Mouse (Mus musculus) forelimb bud, embryonic 11.5 days (tissue): ENCODE data around the gene Gm11554.
A peak's percentile ranks its signal among the peaks of the same experiment; 100 is the strongest.
"Not testable (repeated sequence)": the region's sequence is repeated elsewhere in the genome, so short reads cannot be mapped to it uniquely, and the experiment has no call there.

Experiments used
- DNase-seq: peaks from one replicate; pipeline ENCODE4 v3.0.0-alpha.2; 2012; ENCODE audit warnings: low read depth, low spot score

Gm11554 gene

GRCm38 (mm10) chr11:99804346-99804745 is at the start of gene Gm11554:
Gene Gm11554 (minus strand): TSS chr11:99804446.
- DNase-seq, result not testable (repeated sequence)

DNA sequence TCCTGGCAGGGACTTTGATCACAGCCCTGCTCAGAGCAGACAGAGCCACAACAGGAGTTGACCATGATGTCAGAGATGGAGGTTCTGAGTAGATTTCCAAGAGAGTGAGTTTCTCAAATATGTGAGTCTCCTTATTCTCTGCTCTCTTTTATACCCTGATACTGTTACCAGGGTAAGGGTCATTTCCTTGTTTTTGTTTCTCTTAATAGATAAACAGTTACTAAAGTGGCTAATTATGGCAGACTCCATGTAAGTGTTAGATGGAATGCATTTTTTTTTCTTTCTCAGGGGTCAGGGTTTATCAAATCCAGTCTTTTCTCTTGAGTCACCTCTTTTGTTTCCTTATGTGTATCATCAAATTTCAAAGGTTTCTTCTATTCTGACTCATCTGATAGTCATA is 47.3 kb upstream of the Gm11554 start, which contains the start of gene Krtap4-16:
Krtap4-16 (minus strand) TSS at position 101 of the 400 bp plus-strand sequence.
- DNase-seq, result no peak

DNA sequence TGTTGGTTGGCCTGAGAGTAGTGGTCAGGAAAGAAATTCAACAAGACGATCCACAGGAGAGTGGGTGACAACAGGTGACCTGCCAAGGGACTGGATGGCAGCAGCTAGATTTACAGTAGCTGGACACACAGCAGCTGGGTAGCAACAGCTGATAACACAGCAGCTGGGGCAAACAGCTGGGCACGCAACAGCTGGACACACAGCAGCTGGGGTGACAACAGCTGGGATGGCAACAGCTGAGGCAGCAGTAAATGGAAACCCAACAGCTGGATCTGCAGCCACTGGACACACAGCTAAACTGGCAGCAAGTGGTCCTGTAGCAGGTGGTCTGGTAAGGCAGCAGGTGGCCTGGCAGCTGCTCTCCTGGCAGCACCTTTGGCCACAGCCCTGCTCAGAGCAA is 42.5 kb upstream of the Gm11554 start:
- DNase-seq, result no peak

DNA sequence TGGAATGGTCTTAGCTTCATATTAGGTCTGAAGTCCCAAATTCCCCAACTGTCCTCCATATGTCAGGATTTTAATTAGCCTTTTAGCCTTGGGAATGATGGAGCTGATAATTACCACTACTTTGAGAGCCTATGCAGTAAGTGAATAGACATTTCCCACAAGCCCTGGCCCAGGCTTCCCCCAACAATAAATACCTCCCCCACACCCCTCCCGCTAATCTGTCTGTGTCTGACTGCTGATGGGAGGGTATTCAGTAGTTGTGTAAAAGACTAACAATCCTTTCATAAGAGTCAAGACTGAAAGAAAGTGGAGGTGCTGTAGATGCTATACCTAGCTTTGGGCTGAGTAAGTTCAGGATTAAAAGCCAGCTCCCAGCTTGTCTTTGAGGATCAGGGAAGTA is 37.9 kb upstream of the Gm11554 start:
- peak; percentile 11 for DNase-seq

DNA sequence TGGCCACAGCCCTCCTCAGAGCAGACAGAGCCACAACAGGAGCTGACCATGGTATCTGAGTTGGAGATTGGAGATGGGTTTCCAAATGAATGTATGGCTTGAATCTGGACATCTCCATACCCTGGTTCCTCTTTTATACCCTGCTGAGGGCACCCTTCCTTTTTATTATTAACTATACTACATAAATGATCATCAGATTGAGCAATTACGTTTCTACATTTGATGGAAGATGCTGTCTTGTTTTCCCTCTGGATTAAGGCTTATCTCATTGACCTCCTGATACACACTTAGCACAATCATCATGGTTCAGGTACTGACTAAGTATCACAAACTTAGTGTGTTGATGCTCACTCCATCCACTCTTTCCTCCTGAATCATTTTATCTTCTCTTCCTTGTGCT is 33.7 kb upstream of the Gm11554 start, which contains the start of gene 2300003K06Rik:
2300003K06Rik (minus strand) TSS at position 101 of the 400 bp plus-strand sequence.
- no peak for DNase-seq

GRCm38 (mm10) chr11:99815566-99815965 is 11.3 kb upstream of the Gm11554 start, which contains the start of gene Gm11564:
Gene Gm11564 (minus strand): TSS chr11:99815666.
- not testable (repeated sequence) for DNase-seq

- not testable (repeated sequence) for DNase-seq
These were observed 5.5 kb upstream of the Gm11554 start, which contains the start of gene Krtap4-13 for GRCm38 (mm10) chr11:99809792-99810191. Gene Krtap4-13 (minus strand): TSS chr11:99809892.

GRCm38 (mm10) chr11:99798832-99799231 is 5.4 kb downstream of the Gm11554 start, which contains the start of gene Gm11569:
Gene Gm11569 (minus strand): TSS chr11:99798932.
- DNase-seq, result not testable (repeated sequence)

DNA sequence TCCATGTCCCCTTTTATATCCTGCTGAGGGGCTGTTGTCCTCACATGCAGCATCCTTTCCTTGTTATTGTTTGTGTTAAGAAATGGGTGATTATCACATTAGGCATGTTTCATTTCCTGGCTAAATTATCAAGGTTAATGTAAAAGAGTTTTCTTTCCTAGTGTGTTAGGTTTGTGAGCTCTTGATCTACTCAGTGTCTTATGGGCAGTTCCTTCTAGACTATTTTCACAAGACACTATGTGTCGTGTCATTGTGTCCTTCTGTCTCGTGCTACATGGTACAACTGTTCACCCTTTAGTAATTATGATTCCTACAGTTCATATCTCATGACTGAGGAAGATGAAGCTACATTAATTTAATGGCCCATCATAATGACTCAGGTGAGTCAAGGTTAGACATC is 10.9 kb downstream of the Gm11554 start, which contains the start of gene Gm11596:
Gm11596 (minus strand) TSS at position 101 of the 400 bp plus-strand sequence.
- DNase-seq, result no peak

GRCm38 (mm10) chr11:99784900-99785299 is 19.3 kb downstream of the Gm11554 start, which contains the start of gene Krtap4-9:
Gene Krtap4-9 (plus strand): TSS chr11:99785200.
- not testable (repeated sequence) for DNase-seq

- no peak for DNase-seq
These were observed 23.6 kb downstream of the Gm11554 start, which contains the start of gene Krtap4-8 for GRCm38 (mm10) chr11:99780604-99781003. Gene Krtap4-8 (minus strand): TSS chr11:99780704.

GRCm38 (mm10) chr11:99778401-99778800 is 25.8 kb downstream of the Gm11554 start:
- no peak for DNase-seq

DNA sequence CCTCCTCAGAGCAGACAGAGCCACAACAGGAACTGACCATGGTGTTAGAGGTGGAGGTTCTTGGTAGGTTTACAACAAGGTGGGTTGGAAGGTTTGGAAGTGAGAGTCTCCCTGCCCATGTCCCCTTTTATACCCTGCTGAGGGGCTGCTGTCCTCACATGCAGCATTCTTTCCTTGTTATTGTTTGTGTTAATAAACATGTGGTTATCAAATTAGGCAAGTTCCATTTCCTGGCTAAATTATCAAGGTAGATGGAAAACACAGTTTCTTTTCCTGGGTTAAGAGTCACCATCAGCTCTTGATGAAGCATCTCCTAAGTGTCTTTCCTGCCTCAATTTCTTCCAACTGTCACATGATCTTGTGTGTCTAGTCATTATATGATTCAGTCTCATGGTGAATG is 31.4 kb downstream of the Gm11554 start, which contains the start of gene Gm11595:
Gm11595 (minus strand) TSS at position 101 of the 400 bp plus-strand sequence.
- DNase-seq, result not testable (repeated sequence)

- no peak for DNase-seq
These were observed 35.8 kb downstream of the Gm11554 start for GRCm38 (mm10) chr11:99768410-99768809.

- no peak for DNase-seq
These were observed 45.4 kb downstream of the Gm11554 start for GRCm38 (mm10) chr11:99758877-99759276.
